Mouse (Mus musculus) megakaryocyte, embryonic 14.5 days (primary cell): ENCODE results near the gene Nfkb1. TPM values are rescaled to one million over a fixed set of nuclear protein-coding genes. Genes with fewer than 3 reads are reported as not detected.

Source experiments
- H3K27me3 ChIP-seq: replicated peaks from 2 replicates; pipeline ENCODE3; 2012; ENCODE audit warnings: inconsistent platforms
- H3K36me3 ChIP-seq: replicated peaks from 2 replicates; pipeline ENCODE3; 2012; ENCODE audit warnings: low read length, inconsistent platforms, mixed read lengths
- H3K4me1 ChIP-seq: 2 replicates; pipeline ENCODE4 v1.6.1; 2012; ENCODE audit warnings: inconsistent platforms
- H3K4me3 ChIP-seq: replicated peaks from 2 replicates; pipeline ENCODE3; 2012; ENCODE audit warnings: moderate library complexity, mild to moderate bottlenecking, inconsistent platforms
- H3K9me3 ChIP-seq: 2 replicates; pipeline ENCODE4 v1.6.1; 2012; ENCODE audit warnings: inconsistent platforms
- FLI1 ChIP-seq: IDR thresholded peaks from 2 replicates; pipeline ENCODE4 v1.6.1; 2012; ENCODE audit warnings: low read length, inconsistent platforms, mixed read lengths
- GATA1 ChIP-seq: IDR thresholded peaks from 3 replicates; pipeline ENCODE4 v1.6.1; 2012; ENCODE audit warnings: mixed read lengths, low read length, inconsistent platforms, borderline replicate concordance
- polyA plus RNA-seq: library from polyadenylated mRNA; stranded (reverse); fragments of >175 nt; gene quantifications from 2 replicates; pipeline ENCODE4 v1.2.3, GENCODE M21; 2012; ENCODE audit warnings: low replicate concordance; ENCODE audit not compliant: insufficient read depth

Nfkb1 gene
- polyA plus RNA-seq, 1 experiment = 39.8 TPM

DNA sequence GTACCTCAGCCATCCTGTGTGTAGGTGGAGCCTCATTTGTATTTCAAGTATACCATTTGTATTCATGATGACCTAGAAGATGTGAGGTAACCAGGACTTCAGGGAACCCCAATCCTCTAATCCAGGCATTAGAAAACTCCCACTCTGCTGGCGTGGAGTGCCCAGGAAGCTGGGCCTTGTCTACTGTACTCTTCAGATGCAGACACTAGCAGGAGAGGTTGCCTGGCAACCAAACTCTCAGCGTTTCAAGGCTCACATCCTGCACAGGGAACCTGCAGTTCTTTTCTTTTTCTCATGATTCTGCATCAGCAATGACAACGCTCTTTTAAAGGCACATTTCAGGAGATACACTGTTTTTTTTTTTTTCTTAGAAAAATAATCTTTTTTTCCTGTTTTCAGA, 81.1 kb downstream of the Nfkb1 start:
- no peaks in the 10 kb centered on the region for H3K27me3 ChIP-seq
- TF ChIP-seq FLI1 (no peak), GATA1 (no peak)
- peaks cover 78% of the 10 kb centered on the region for H3K36me3 ChIP-seq
- H3K4me3 ChIP-seq = no peak overlapping the region
- peaks cover 70% of the 10 kb centered on the region for H3K4me1 ChIP-seq
- no peaks in the 10 kb centered on the region for H3K9me3 ChIP-seq

DNA sequence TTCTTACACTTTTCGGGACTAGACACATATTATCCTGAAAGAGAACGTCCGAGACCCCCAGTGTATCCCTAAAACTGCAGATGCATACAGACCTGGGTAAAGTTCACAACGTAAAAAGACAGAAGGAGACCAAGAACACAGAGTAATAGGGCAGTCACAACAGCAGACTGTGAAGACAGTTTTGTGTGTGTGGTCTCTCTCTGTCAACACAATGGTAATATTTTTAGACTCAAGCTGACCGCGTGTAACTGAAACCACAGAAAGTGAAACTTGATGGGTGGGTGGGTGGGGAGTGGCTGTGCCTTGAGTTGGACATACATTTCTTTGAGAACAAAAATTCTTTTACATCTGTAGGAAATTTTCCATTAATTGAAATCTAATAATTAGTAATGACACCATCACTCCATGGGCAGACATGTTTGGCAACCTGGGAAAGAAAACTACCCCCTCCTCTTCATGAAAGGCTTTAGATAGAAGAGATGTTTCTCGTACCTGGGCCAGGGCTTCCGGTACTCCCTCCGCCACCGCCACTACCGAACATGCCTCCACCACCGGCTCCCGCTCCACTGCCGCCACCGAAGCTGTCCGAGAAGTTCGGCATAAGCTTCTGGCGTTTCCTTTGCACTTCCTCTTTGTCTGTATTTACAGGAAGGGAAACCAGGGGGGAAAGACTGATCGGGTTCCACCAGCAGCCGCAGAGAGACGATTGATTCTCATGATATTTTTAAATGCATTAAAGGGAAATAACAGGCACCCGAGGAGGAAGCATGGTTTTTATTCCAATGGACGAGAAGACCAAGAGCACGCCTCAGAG, 83.5 kb downstream of the Nfkb1 start:
- peaks cover 78% of the 10 kb centered on the region for H3K36me3 ChIP-seq
- peaks cover 91% of the 10 kb centered on the region for H3K4me1 ChIP-seq
- TF ChIP-seq GATA1 (no peak), FLI1 (no peak)
- H3K9me3 ChIP-seq = no peaks in the 10 kb centered on the region
- no peaks in the 10 kb centered on the region for H3K27me3 ChIP-seq
- H3K4me3 ChIP-seq = peak overlapping the region; percentile 94

GRCm38 (mm10) chr3:135607021-135607420, 84.3 kb downstream of the Nfkb1 start:
- Histone ChIP-seq H3K9me3 (no peaks in the 10 kb centered on the region), H3K4me1 (peaks cover 94% of the 10 kb centered on the region), H3K4me3 (peak overlapping the region; percentile 94), H3K36me3 (peaks cover 75% of the 10 kb centered on the region), H3K27me3 (no peaks in the 10 kb centered on the region)
- TF ChIP-seq GATA1 (no peak), FLI1 (no peak)

- H3K4me1 ChIP-seq = peaks cover 95% of the 10 kb centered on the region
- H3K27me3 ChIP-seq = no peaks in the 10 kb centered on the region
- peak overlapping the region; percentile 94 for H3K4me3 ChIP-seq
- peaks cover 75% of the 10 kb centered on the region for H3K36me3 ChIP-seq
- no peak for TF ChIP-seq GATA1
- TF ChIP-seq FLI1 = no peak
- H3K9me3 ChIP-seq = no peaks in the 10 kb centered on the region
Observed at GRCm38 (mm10) chr3:135606592-135606991, 84.8 kb downstream of the Nfkb1 start.

DNA sequence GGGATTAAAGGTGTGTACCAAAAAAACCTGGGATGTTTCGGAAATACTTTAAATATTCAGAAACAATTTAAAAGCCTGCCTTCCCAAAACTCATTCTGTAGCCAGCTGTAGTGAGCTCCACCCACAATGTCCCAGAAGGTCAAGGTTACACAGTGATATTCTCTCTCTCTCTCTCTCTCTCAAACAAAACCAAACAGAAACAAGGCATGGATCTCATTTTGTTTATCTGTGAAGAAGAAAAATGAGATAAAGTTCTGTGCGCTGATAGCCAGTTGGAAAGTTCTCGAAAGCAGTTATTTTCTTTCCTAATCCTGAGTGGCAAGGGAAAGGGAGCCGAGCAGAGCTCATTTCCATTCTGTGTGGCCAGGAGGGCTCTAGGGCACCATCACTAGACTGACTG, 85.9 kb downstream of the Nfkb1 start:
- Histone ChIP-seq H3K4me3 (no peak overlapping the region), H3K27me3 (no peaks in the 10 kb centered on the region), H3K9me3 (no peaks in the 10 kb centered on the region), H3K36me3 (peaks cover 72% of the 10 kb centered on the region), H3K4me1 (peaks cover 90% of the 10 kb centered on the region)
- TF ChIP-seq FLI1 (no peak), GATA1 (no peak)

- no peaks in the 10 kb centered on the region for H3K27me3 ChIP-seq
- peaks cover 87% of the 10 kb centered on the region for H3K4me1 ChIP-seq
- no peaks in the 10 kb centered on the region for H3K9me3 ChIP-seq
- H3K4me3 ChIP-seq = peak overlapping the region; percentile 78
- no peak for TF ChIP-seq GATA1
- TF ChIP-seq FLI1 = no peak
- H3K36me3 ChIP-seq = peaks cover 72% of the 10 kb centered on the region
Observed at GRCm38 (mm10) chr3:135604626-135605417, 86.5 kb downstream of the Nfkb1 start.

GRCm38 (mm10) chr3:135602731-135603130, 88.6 kb downstream of the Nfkb1 start:
- TF ChIP-seq FLI1 (no peak; the same call in 1 of the 2 replicates), GATA1 (no peak)
- peak overlapping the region; percentile 86 for H3K4me3 ChIP-seq
- H3K4me1 ChIP-seq = peaks cover 75% of the 10 kb centered on the region
- no peaks in the 10 kb centered on the region for H3K9me3 ChIP-seq
- H3K36me3 ChIP-seq = peaks cover 73% of the 10 kb centered on the region
- H3K27me3 ChIP-seq = no peaks in the 10 kb centered on the region

- Histone ChIP-seq H3K36me3 (peaks cover 85% of the 10 kb centered on the region), H3K9me3 (no peaks in the 10 kb centered on the region), H3K27me3 (no peaks in the 10 kb centered on the region), H3K4me1 (peaks cover 64% of the 10 kb centered on the region), H3K4me3 (no peak overlapping the region)
- TF ChIP-seq FLI1 (no peak), GATA1 (no peak)
Observed at GRCm38 (mm10) chr3:135598355-135598754, 93.0 kb downstream of the Nfkb1 start.

GRCm38 (mm10) chr3:135597014-135597413, 94.3 kb downstream of the Nfkb1 start:
- TF ChIP-seq GATA1 = no peak
- no peak for TF ChIP-seq FLI1
- peaks cover 89% of the 10 kb centered on the region for H3K36me3 ChIP-seq
- H3K4me1 ChIP-seq = peaks cover 55% of the 10 kb centered on the region
- peak overlapping the region; percentile 21 for H3K4me3 ChIP-seq
- no peaks in the 10 kb centered on the region for H3K27me3 ChIP-seq
- no peaks in the 10 kb centered on the region for H3K9me3 ChIP-seq

- Histone ChIP-seq H3K4me1 (peaks cover 40% of the 10 kb centered on the region), H3K4me3 (no peak overlapping the region), H3K36me3 (peaks cover 94% of the 10 kb centered on the region), H3K9me3 (no peaks in the 10 kb centered on the region), H3K27me3 (no peaks in the 10 kb centered on the region)
- no peak for TF ChIP-seq FLI1
- no peak for TF ChIP-seq GATA1
Observed at GRCm38 (mm10) chr3:135594238-135594917, 97.0 kb downstream of the Nfkb1 start.
